Mouse (Mus musculus) liver, postnatal 0 days (tissue): ENCODE measurements around the gene Tubd1. TPM values are rescaled to one million over a fixed set of nuclear protein-coding genes. Genes with fewer than 3 reads are reported as not detected.

ENCODE experiments used
- ATAC-seq: fragments of 200-750 bp; cut with Nextera tagmentation; 2 replicates; pipeline ENCODE4 v1.8.0; 2017; ENCODE audit warnings: mild to moderate bottlenecking, moderate library complexity
- DNase-seq: peaks from one replicate; pipeline ENCODE4 v3.0.0-alpha.2; 2016
- H3K27ac ChIP-seq: fragments of 300-500 bp; sonication (generic); 2 replicates; pipeline ENCODE4 v1.5.1; 2014; ENCODE audit warnings: antibody characterized with exemption, moderate library complexity, mild to moderate bottlenecking, low read depth
- H3K27me3 ChIP-seq: fragments of 300-500 bp; sonication (generic); 2 replicates; pipeline ENCODE4 v1.6.1; 2014; ENCODE audit warnings: low read length, control low read depth, mixed read lengths; ENCODE audit not compliant: insufficient read depth
- H3K36me3 ChIP-seq: fragments of 300-500 bp; sonication (generic); replicated peaks from 2 replicates; pipeline ENCODE4 v1.6.1; 2014; ENCODE audit warnings: mild to moderate bottlenecking, control low read depth, low read length, moderate library complexity, mixed read lengths; ENCODE audit not compliant: insufficient read depth
- H3K4me1 ChIP-seq: fragments of 300-500 bp; sonication (generic); 2 replicates; pipeline ENCODE4 v1.6.1; 2014; ENCODE audit warnings: antibody characterized with exemption, mild to moderate bottlenecking, control low read depth; ENCODE audit not compliant: insufficient read depth
- H3K4me2 ChIP-seq: fragments of 300-500 bp; sonication (generic); 2 replicates; pipeline ENCODE4 v1.6.1; 2014; ENCODE audit warnings: low read depth, mild to moderate bottlenecking, low read length, moderate library complexity, mixed read lengths
- H3K4me3 ChIP-seq: fragments of 300-500 bp; sonication (generic); 2 replicates; pipeline ENCODE4 v1.5.1; 2014; ENCODE audit warnings: low read depth, low read length
- H3K9ac ChIP-seq: fragments of 300-500 bp; sonication (generic); replicated peaks from 2 replicates; pipeline ENCODE4 v1.6.1; 2014; ENCODE audit warnings: mild to moderate bottlenecking, moderate library complexity
- H3K9me3 ChIP-seq: fragments of 300-500 bp; sonication (generic); 2 replicates; pipeline ENCODE4 v1.6.1; 2016; ENCODE audit warnings: mild to moderate bottlenecking, control low read depth, low read length, mixed read lengths
- CTCF ChIP-seq: sonication (generic); IDR thresholded peaks from 2 replicates; pipeline ENCODE4 v1.5.1; 2016; ENCODE audit warnings: antibody characterized with exemption, low read depth
- EP300 ChIP-seq: IDR thresholded peaks from 2 replicates; pipeline ENCODE4 v1.6.1; 2016; ENCODE audit warnings: antibody characterized with exemption, low read depth, mild to moderate bottlenecking
- WGBS: fragments of 180-500 bp; shearing (Covaris S2); extraction: QIAGEN DNeasy Blood & Tissue Kit; methylation state at CpG from one replicate; pipeline ENCODE4 v1.1.7; 2014; ENCODE audit not compliant: insufficient replicate concordance; 5-methylcytosine and 5-hydroxymethylcytosine counted together
- polyA plus RNA-seq: library from polyadenylated mRNA; unstranded; fragments of >200 nt; fragmentation: Nextera tagmentation; extraction: Ambion mirVana; gene quantifications from 2 replicates; pipeline ENCODE4 v1.2.1, GENCODE M21; 2015

Tubd1 gene
- polyA plus RNA-seq, 1 experiment from 2014 or later = 4.4 TPM

DNA sequence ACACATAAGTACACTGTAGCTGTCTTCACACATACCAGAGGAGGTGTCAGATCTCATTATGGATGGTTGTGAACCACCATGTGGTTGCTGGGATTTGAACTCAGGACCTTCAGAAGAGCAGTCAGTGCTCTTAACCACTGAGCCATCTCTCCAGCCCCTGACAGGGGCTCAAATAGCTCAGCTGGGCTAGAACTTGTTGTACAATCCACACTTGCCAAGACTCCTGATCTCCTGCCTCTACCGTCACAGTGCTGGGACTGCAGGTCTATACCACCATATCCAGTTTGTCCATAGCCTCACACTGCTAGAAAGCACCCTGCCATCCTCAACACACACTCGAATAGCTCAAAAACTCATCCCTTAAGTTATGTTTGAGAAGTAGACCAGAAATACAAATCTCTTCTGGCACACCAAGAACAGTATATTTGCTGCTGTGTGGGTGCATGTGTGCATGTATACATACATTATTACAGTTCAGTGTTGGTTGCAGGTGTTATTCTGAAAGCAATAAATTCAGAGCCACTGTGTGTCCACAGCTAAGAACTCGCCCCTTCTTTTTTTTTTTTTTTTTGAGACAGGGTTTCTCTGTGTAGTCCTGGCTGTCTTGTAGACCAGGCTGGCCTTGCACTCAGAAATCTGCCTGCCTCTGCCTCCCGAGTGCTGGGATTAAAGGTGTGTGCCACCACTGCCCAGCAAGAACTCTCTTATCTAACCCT is 44.0 kb downstream of the Tubd1 start:
- ATAC-seq (no peak), DNase-seq (no peak)
- TF ChIP-seq EP300 (no peak), CTCF (no peak)
- Histone ChIP-seq H3K9me3 (no peaks in the 10 kb centered on the region), H3K4me3 (no peak overlapping the region), H3K9ac (no peak overlapping the region), H3K36me3 (peaks cover 6% of the 10 kb centered on the region; the same call in 1 of the 2 replicates), H3K27me3 (no peaks in the 10 kb centered on the region), H3K4me2 (no peak overlapping the region), H3K27ac (peak overlapping the region; percentile 98; the same call in 1 of the 2 replicates), H3K4me1 (peaks cover 23% of the 10 kb centered on the region)
- WGBS = 77% methylated on average over 4 of the region's 4 CpGs

DNA sequence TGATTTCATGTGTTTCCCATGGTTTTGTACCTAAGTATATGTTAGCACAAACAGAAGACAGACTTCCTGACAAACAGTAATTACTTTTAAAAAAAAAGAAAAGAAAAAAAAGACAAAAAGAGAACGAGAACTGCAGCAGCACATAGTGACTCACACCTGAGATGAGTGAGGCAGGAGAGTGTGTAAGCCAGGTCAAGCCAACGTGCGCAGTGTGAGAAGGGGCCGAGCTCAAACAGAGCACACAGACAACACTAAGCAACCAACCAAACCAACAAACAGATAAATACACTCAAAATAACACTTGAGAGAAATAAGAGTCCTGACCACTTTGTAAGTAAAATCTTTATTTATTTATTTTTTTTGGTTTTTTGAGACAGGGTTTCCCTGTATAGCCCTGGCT is 45.3 kb downstream of the Tubd1 start:
- Histone ChIP-seq H3K4me1 (peaks cover 27% of the 10 kb centered on the region), H3K4me2 (no peak overlapping the region), H3K9ac (no peak overlapping the region), H3K9me3 (no peaks in the 10 kb centered on the region), H3K36me3 (peaks cover 6% of the 10 kb centered on the region; the same call in 1 of the 2 replicates), H3K4me3 (no peak overlapping the region), H3K27ac (no peak overlapping the region), H3K27me3 (no peaks in the 10 kb centered on the region)
- ATAC-seq = no peak
- no peak for TF ChIP-seq CTCF
- no peak for TF ChIP-seq EP300
- DNase-seq = no peak
- whole genome bisulfite sequencing = 76% methylated on average over 4 of the region's 4 CpGs

DNA sequence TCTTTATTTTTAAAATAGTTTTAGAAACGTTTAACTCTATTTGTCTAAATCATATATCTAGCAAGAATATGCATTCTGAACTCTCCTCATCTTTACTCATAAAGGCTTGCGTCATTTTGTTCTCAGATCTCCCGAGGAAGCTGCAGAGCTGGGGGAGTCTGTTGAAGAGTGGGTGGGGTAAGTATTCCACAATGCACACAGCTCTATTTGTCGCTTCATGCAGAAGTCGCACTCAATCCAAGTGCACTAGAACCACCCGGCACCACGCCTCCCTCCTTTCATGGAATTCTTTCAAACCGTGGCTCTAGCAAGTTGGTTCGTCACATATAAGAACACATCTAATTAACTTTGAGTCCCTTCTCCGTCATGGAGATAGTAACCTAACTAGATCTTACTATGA is 45.8 kb downstream of the Tubd1 start:
- no peak overlapping the region for H3K27ac ChIP-seq
- DNase-seq (no peak), ATAC-seq (no peak)
- peaks cover 27% of the 10 kb centered on the region for H3K4me1 ChIP-seq
- no peak overlapping the region for H3K4me2 ChIP-seq
- no peak for TF ChIP-seq EP300
- TF ChIP-seq CTCF = no peak
- H3K4me3 ChIP-seq = no peak overlapping the region
- 83% methylated on average over 10 of the region's 10 CpGs for WGBS
- H3K9ac ChIP-seq = no peak overlapping the region
- H3K9me3 ChIP-seq = no peaks in the 10 kb centered on the region
- no peaks in the 10 kb centered on the region for H3K27me3 ChIP-seq
- peaks cover 6% of the 10 kb centered on the region; the same call in 1 of the 2 replicates for H3K36me3 ChIP-seq

DNA sequence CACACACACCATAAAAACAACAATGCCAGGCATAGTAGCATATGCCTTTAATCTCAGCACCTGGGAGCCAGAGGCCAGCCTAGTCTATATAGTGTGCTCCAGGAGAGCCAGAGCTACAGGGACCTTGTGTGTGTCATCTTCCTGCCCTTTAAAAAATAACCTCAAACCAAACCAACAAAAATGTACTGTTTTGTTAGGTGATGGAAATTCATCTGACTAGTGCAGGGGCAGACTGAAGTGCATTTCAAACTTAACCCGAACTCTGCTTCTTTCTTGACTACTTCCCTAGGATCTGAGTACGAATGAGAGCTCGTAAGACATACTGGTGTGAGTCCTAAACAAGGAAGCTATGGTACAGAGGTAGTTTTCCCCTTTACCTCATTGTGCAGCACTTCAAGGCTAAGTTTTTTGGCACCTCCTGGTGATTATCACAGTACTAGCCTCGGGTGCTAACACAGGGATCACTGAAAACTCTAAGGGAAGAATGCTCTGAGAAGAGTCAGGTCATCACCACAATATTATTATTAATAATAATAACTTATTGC is 46.6 kb downstream of the Tubd1 start:
- DNase-seq (no peak), ATAC-seq (no peak)
- Histone ChIP-seq H3K27ac (no peak overlapping the region), H3K9me3 (no peaks in the 10 kb centered on the region), H3K4me2 (no peak overlapping the region), H3K4me1 (peaks cover 34% of the 10 kb centered on the region), H3K36me3 (peaks cover 6% of the 10 kb centered on the region; the same call in 1 of the 2 replicates), H3K4me3 (no peak overlapping the region), H3K27me3 (no peaks in the 10 kb centered on the region), H3K9ac (no peak overlapping the region)
- TF ChIP-seq CTCF (no peak), EP300 (no peak)
- whole genome bisulfite sequencing = 59% methylated on average over 4 of the region's 4 CpGs

DNA sequence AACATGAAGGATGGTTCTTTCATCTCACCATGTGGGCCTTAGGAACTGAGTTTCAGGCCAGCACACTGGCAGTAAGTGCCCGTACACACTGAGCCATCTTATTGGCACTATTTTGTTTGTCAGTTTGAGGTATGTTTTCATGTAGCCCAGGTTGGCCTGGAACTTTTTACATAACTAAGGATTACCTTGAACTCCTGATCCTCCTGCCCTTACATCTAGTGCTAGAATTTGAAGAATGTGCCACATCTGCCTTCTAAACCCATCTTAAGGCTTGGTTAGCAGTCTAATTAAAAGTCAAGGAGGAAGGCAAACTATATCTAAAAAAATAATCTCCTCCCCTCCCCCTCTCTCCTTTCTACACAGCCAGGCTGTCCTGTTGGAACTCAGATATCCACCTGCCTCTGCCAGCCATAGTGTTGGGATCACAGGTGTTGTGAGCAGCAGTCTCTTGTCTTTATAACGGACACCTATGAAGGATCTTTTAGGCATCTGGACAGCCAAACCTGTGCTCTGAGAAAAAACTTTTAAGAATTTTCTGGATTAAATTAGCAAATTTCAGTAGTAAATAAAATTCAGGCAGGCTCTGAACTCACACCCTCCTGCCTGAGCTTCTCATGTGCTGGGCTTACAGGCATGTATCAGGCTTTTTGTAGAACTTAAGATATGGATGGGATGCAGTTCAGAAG is 47.3 kb downstream of the Tubd1 start:
- Histone ChIP-seq H3K4me1 (peaks cover 37% of the 10 kb centered on the region), H3K36me3 (peaks cover 6% of the 10 kb centered on the region; the same call in 1 of the 2 replicates), H3K4me3 (no peak overlapping the region), H3K27ac (peak overlapping the region; percentile 53; the same call in 1 of the 2 replicates), H3K4me2 (no peak overlapping the region), H3K9me3 (no peaks in the 10 kb centered on the region), H3K9ac (no peak overlapping the region), H3K27me3 (no peaks in the 10 kb centered on the region)
- TF ChIP-seq CTCF (no peak), EP300 (no peak)
- ATAC-seq (no peak), DNase-seq (no peak)
- WGBS = 79% methylated on average over 2 of the region's 2 CpGs

DNA sequence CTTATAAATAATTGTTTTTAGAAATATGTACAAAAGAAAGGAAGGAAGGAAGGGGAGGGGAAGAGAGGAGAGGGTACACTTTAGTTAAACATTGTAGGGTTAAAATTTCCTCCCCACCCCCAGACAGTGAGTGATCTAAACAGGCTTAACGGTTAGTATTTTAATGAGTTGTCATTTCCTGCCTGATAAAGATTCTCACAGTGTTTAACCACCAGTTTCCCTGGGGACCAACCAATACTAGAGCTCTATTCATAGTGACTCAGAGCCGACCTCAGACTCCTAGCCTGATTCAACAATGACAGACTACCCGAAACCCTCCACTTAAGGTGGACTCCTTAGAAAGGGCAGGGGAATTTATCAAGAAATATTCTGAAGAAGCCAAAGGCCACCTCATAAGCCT is 48.2 kb downstream of the Tubd1 start:
- 17% methylated on average over 3 of the region's 3 CpGs for WGBS
- TF ChIP-seq EP300 (peak; percentile 80), CTCF (no peak)
- no peak for DNase-seq
- no peaks in the 10 kb centered on the region for H3K9me3 ChIP-seq
- H3K27me3 ChIP-seq = no peaks in the 10 kb centered on the region
- peak overlapping the region; percentile 53; the same call in 1 of the 2 replicates for H3K27ac ChIP-seq
- no peak overlapping the region for H3K4me2 ChIP-seq
- no peak overlapping the region for H3K4me3 ChIP-seq
- peak; percentile 48; the same call in 1 of the 2 replicates for ATAC-seq
- peaks cover 6% of the 10 kb centered on the region; the same call in 1 of the 2 replicates for H3K36me3 ChIP-seq
- H3K4me1 ChIP-seq = peaks cover 37% of the 10 kb centered on the region
- H3K9ac ChIP-seq = peak overlapping the region; percentile 45; the same call in 1 of the 2 replicates
